Mouse (Mus musculus): ENCODE measurements around the gene Gm17509. TPM values are rescaled to one million over a fixed set of nuclear protein-coding genes. Genes with fewer than 3 reads are reported as not detected.
A peak's percentile ranks its signal among the peaks of the same experiment; 100 is the strongest.
"Not testable (repeated sequence)": the region's sequence is repeated elsewhere in the genome, so short reads cannot be mapped to it uniquely, and the experiment has no call there.

The Gm17509 gene
- total RNA-seq, 2 experiments from 2014 or later, result 0.16 TPM; not detected in 1

- DNase-seq, result no peak
Observed at GRCm38 (mm10) chr13:117206066-117206465, 14.8 kb downstream of the Gm17509 start.

GRCm38 (mm10) chr13:117204685-117205084 is 16.2 kb downstream of the Gm17509 start:
- DNase-seq, result no peak

GRCm38 (mm10) chr13:117202755-117203471 is 18.0 kb downstream of the Gm17509 start:
- peak; percentile 64 to 65 for DNase-seq

- DNase-seq, result peak; percentile 82 to 84
Observed at GRCm38 (mm10) chr13:117198402-117199083, 22.3 kb downstream of the Gm17509 start.

- no peak for DNase-seq
Observed at GRCm38 (mm10) chr13:117197666-117198065, 23.2 kb downstream of the Gm17509 start.

- no peak for DNase-seq
Observed at GRCm38 (mm10) chr13:117195569-117196495, 25.0 kb downstream of the Gm17509 start.

GRCm38 (mm10) chr13:117193422-117193983 is 27.4 kb downstream of the Gm17509 start:
- DNase-seq, result no peak

GRCm38 (mm10) chr13:117192161-117192560 is 28.7 kb downstream of the Gm17509 start:
- no peak for DNase-seq

- DNase-seq, result no peak
Observed at GRCm38 (mm10) chr13:117185329-117185728, 35.5 kb downstream of the Gm17509 start.

- DNase-seq, result no peak
Observed at GRCm38 (mm10) chr13:117183288-117183687, 37.6 kb downstream of the Gm17509 start.

- DNase-seq, result not testable (repeated sequence)
Observed at GRCm38 (mm10) chr13:117180912-117181311, 40.0 kb downstream of the Gm17509 start.

Other genes starting within 250 kb of the Gm17509 start
- gene Parp8, start 195.5 kb downstream of the Gm17509 start, total RNA-seq (2021), result 10 to 100 TPM; 10.5 to 11.0 TPM
- gene Emb, start 12.5 kb downstream of the Gm17509 start, total RNA-seq (2021), result 10 to 100 TPM; 16.9 to 84.2 TPM